Mouse (Mus musculus) heart, postnatal 0 days (tissue): ENCODE data around the gene Arl4c. TPM values are rescaled to one million over a fixed set of nuclear protein-coding genes. Genes with fewer than 3 reads are reported as not detected.

Experiments
- ATAC-seq: fragments of 200-750 bp; cut with Nextera tagmentation; 2 replicates; pipeline ENCODE4 v1.8.0; 2017; ENCODE audit warnings: low read depth, moderate number of reproducible peaks, moderate library complexity; ENCODE audit not compliant: insufficient read depth
- DNase-seq: peaks from one replicate; pipeline ENCODE4 v3.0.0-alpha.2; 2016; ENCODE audit warnings: low spot score
- H3K27ac ChIP-seq: fragments of 300-500 bp; sonication (generic); 2 replicates; pipeline ENCODE4 v1.5.1; 2014; ENCODE audit warnings: low read depth, mild to moderate bottlenecking
- H3K27me3 ChIP-seq: fragments of 300-500 bp; sonication (generic); 2 replicates; pipeline ENCODE4 v1.6.1; 2014; ENCODE audit warnings: low read length, mixed read lengths; ENCODE audit not compliant: control insufficient read depth, insufficient read depth
- H3K36me3 ChIP-seq: fragments of 300-500 bp; sonication (generic); replicated peaks from 2 replicates; pipeline ENCODE4 v1.6.1; 2014; ENCODE audit warnings: low read length, mixed read lengths; ENCODE audit not compliant: control insufficient read depth, insufficient read depth
- H3K4me1 ChIP-seq: fragments of 300-500 bp; sonication (generic); 2 replicates; pipeline ENCODE4 v1.6.1; 2014; ENCODE audit warnings: antibody characterized with exemption; ENCODE audit not compliant: control insufficient read depth, insufficient read depth
- H3K4me2 ChIP-seq: fragments of 300-500 bp; sonication (generic); 2 replicates; pipeline ENCODE4 v1.6.1; 2014; ENCODE audit warnings: low read depth, mild to moderate bottlenecking, low read length, moderate library complexity
- H3K4me3 ChIP-seq: fragments of 300-500 bp; sonication (generic); 2 replicates; pipeline ENCODE4 v1.5.1; 2014; ENCODE audit warnings: low read depth, low read length
- H3K9ac ChIP-seq: fragments of 300-500 bp; sonication (generic); replicated peaks from 2 replicates; pipeline ENCODE4 v1.6.1; 2014; ENCODE audit warnings: low read depth, low read length, mixed read lengths
- H3K9me3 ChIP-seq: fragments of 300-500 bp; sonication (generic); replicated peaks from 2 replicates; pipeline ENCODE4 v1.6.1; 2016; ENCODE audit warnings: low read length; ENCODE audit not compliant: control insufficient read depth
- CTCF ChIP-seq: IDR thresholded peaks from 2 replicates; pipeline ENCODE4 v1.5.1; 2016; ENCODE audit warnings: antibody characterized with exemption, control low read depth, low read depth
- EP300 ChIP-seq: IDR thresholded peaks from 2 replicates; pipeline ENCODE4 v1.6.1; 2016; ENCODE audit warnings: antibody characterized with exemption, low read depth
- WGBS: fragments of 180-500 bp; shearing (Covaris S2); extraction: QIAGEN DNeasy Blood & Tissue Kit; methylation state at CpG from one replicate; pipeline ENCODE4 v1.1.7; 2014; 5-methylcytosine and 5-hydroxymethylcytosine counted together
- polyA plus RNA-seq: library from polyadenylated mRNA; unstranded; fragments of >200 nt; fragmentation: Nextera tagmentation; extraction: Ambion mirVana; gene quantifications from 2 replicates; pipeline ENCODE4 v1.2.1, GENCODE M21; 2015
- total RNA-seq: library from RNA; depleted of rRNA; stranded (reverse); fragments of >200 nt; gene quantifications from 2 replicates; pipeline ENCODE4 v1.2.3, GENCODE M21; 2014; ENCODE audit warnings: low replicate concordance; rRNA removed

The Arl4c gene
- total and polyA plus RNA-seq, 2 experiments from 2014 or later: 6.2 to 20.9 TPM

DNA sequence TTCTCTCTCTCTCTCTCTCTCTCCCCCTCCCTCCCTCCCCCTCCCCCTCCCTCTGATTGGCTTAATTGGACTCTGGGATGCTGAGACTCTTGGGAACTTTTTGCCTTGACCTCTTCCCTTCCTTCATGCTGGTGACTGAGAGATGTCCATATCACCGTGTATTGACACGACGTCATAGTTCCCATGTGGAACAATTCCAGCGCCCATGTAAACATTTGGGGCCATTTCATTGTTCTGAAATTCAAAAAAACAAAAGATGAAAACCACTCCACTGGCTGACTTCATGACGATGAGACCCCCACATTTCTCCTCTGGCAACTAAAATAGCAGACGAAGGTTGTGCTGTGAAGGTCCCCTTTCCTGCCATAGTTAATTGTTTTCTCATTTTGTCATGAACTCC is 69.2 kb downstream of the Arl4c start:
- Histone ChIP-seq H3K27me3 (no peaks in the 10 kb centered on the region), H3K9me3 (no peaks in the 10 kb centered on the region), H3K9ac (no peak overlapping the region), H3K36me3 (no peaks in the 10 kb centered on the region), H3K4me1 (peaks cover 6% of the 10 kb centered on the region; the same call in 1 of the 2 replicates), H3K27ac (peak overlapping the region; percentile 50), H3K4me3 (no peak overlapping the region), H3K4me2 (no peak overlapping the region)
- DNase-seq (no peak), ATAC-seq (no peak)
- 66% methylated on average over 6 of the region's 6 CpGs for WGBS
- TF ChIP-seq CTCF (no peak), EP300 (no peak)

DNA sequence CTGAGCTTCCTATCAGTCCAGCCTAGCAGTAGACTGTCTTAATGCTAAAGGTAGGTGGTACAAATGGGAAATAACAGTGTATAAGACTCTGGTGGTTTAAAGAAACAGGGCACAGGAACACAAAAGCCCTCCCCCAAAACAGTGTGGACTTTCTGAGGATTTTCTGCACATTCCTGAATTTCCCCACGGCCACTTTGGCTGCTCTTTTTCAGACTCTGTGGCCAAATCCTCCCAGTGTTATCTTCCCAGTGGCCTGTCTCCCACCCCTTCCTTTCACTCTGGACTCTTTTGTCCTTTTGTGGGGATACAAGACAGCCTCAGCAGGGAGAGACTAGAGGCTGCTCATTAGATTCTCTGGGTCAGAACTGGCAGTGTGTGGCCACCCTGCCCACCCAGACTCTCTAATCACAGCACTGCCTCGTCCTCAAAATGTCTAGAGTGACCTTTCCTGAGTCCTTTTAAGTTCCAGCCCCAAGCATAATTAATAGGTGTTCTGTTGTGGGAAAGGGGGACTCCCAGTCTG is 72.0 kb downstream of the Arl4c start:
- Histone ChIP-seq H3K4me2 (no peak overlapping the region), H3K9me3 (no peaks in the 10 kb centered on the region), H3K27me3 (no peaks in the 10 kb centered on the region), H3K9ac (no peak overlapping the region), H3K27ac (no peak overlapping the region), H3K4me1 (0 out of 2 replicates have a peak, but pooled peaks cover 3% of the 10 kb centered on the region), H3K4me3 (no peak overlapping the region), H3K36me3 (no peaks in the 10 kb centered on the region)
- no peak for ATAC-seq
- DNase-seq: no peak
- TF ChIP-seq CTCF: no peak
- TF ChIP-seq EP300: no peak
- WGBS: 23% methylated on average over 2 of the region's 2 CpGs

DNA sequence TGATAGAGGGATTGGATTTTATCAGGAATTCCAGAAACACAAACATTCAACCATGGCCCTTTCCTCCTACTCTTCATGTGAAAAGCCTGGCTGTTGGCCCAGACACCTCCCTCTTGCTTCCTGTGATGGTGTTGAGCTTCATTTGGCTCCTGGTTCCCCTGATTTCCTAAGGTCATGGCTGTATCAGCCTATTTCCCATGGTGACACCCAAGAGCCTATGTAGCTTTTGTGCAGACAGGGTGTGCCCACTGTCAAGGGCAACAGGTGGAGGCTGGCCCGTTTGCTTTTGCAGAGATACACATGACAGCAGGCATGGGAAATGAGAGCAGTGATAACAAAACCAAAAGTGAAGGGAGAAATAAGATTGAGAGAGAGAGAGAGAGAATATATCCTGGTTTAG is 76.8 kb downstream of the Arl4c start:
- peak; percentile 51 for DNase-seq
- WGBS: 50% methylated on average over 1 of the region's 1 CpGs

DNA sequence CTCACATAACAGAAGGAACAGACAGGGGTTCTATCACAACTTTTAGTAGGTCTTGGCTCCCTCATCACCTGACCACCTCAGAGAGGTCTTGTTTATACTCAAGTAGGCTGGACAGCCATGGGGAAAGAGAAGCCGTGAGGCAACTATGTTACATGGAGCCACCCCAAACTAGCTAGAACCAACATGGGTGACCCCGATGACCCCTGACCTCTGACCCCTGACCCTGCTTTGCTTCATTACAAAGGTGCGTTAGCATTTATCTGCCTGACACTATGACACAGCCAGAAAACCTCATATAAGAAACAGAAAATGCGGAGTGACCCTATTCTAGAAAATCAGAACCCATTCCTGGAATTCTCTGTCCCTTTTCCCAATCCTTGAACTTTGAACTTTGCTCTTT is 77.6 kb downstream of the Arl4c start:
- Histone ChIP-seq H3K9ac (no peak overlapping the region), H3K4me3 (no peak overlapping the region), H3K36me3 (no peaks in the 10 kb centered on the region), H3K4me1 (0 out of 2 replicates have a peak, but pooled peaks cover 6% of the 10 kb centered on the region), H3K4me2 (no peak overlapping the region), H3K9me3 (no peaks in the 10 kb centered on the region), H3K27me3 (no peaks in the 10 kb centered on the region), H3K27ac (no peak overlapping the region)
- ATAC-seq (no peak), DNase-seq (no peak)
- TF ChIP-seq EP300: no peak
- TF ChIP-seq CTCF: no peak
- 85% methylated on average over 4 of the region's 4 CpGs for WGBS

More for the DNA sequence above, 76.8 kb downstream of the Arl4c start:
- Histone ChIP-seq H3K27ac (no peak overlapping the region), H3K36me3 (no peaks in the 10 kb centered on the region), H3K4me2 (no peak overlapping the region), H3K4me1 (0 out of 2 replicates have a peak, but pooled peaks cover 6% of the 10 kb centered on the region), H3K9ac (no peak overlapping the region), H3K9me3 (no peaks in the 10 kb centered on the region), H3K4me3 (no peak overlapping the region), H3K27me3 (no peaks in the 10 kb centered on the region)
- no peak for ATAC-seq
- peak; percentile 8; the same call in 1 of the 2 replicates for TF ChIP-seq CTCF
- TF ChIP-seq EP300: no peak

DNA sequence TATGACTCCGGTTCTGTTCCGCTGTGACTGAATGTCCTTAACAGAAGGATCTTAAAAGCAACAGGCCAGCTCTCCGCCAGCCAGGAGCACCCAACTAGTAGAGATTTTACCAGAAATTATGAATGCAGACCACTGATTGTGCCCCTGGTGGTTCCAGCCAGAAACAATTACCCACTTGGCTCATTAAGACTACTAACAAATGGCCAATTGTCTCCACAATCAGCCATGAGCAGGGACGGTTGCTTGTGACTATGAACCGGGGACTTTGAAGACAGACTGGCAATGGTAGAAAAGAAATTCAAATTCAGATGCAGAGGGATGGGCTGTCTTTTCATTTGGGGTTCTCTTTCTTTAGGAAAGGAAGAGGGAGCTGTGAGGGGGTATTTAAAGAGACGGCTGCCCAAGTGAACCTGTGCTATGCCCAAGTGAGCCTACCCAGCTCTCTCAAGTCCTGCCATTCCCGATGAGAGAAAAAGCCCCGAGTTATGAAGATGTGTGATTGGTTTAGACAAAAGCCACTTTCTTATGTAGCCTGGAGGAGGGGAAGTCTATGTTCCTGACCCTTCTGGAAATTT is 78.4 kb downstream of the Arl4c start:
- TF ChIP-seq CTCF: no peak
- no peak for TF ChIP-seq EP300
- 83% methylated on average over 8 of the region's 8 CpGs for WGBS
- H3K4me2 ChIP-seq: no peak overlapping the region

More for the DNA sequence above, 78.4 kb downstream of the Arl4c start:
- H3K4me3 ChIP-seq: no peak overlapping the region
- H3K36me3 ChIP-seq: no peaks in the 10 kb centered on the region
- DNase-seq (no peak), ATAC-seq (no peak)
- no peak overlapping the region for H3K9ac ChIP-seq
- no peak overlapping the region for H3K27ac ChIP-seq
- no peaks in the 10 kb centered on the region for H3K27me3 ChIP-seq
- 0 out of 2 replicates have a peak, but pooled peaks cover 6% of the 10 kb centered on the region for H3K4me1 ChIP-seq
- H3K9me3 ChIP-seq: no peaks in the 10 kb centered on the region

Other genes with a start within 250 kb of the Arl4c start
- 2.2 TPM in 1 of 2 replicates, not detected in the other for gene Glrp1, start 192.2 kb downstream of the Arl4c start, total RNA-seq
- gene Glrp1, start 192.2 kb downstream of the Arl4c start, polyA plus RNA-seq: 0.26 and 0.41 TPM in 2 replicates